Mouse (Mus musculus) C2C12 (cell line): Measurements from ENCODE around the gene Arhgap17. TPM values are rescaled to one million over a fixed set of nuclear protein-coding genes. Genes with fewer than 3 reads are reported as not detected.

Source experiments
- H3K27me3 ChIP-seq: one replicate; pipeline ENCODE4 v1.6.1; 2011; ENCODE audit not compliant: control insufficient read depth, insufficient read depth, insufficient read length
- H3K36me3 ChIP-seq: one replicate; pipeline ENCODE4 v1.6.1; 2011; ENCODE audit not compliant: control insufficient read depth, insufficient read depth
- H3K4me3 ChIP-seq: one replicate; pipeline ENCODE4 v1.5.1; 2011; ENCODE audit warnings: mild to moderate bottlenecking, control low read depth; ENCODE audit not compliant: poor library complexity, insufficient read depth, severe bottlenecking
- H3K79me2 ChIP-seq: one replicate; pipeline ENCODE4 v1.6.1; 2011; ENCODE audit not compliant: control insufficient read depth, insufficient read depth
- H3K79me3 ChIP-seq: one replicate; pipeline ENCODE4 v1.6.1; 2011; ENCODE audit warnings: low read depth, control low read depth
- H3ac ChIP-seq: one replicate; pipeline ENCODE3; 2011; ENCODE audit warnings: low read depth; ENCODE audit not compliant: control insufficient read depth, insufficient read length
- CEBPB ChIP-seq: IDR thresholded peaks from one replicate; pipeline ENCODE4 v1.6.1; 2011; ENCODE audit warnings: low read depth, mild to moderate bottlenecking, control low read depth, moderate library complexity
- CTCF ChIP-seq: IDR thresholded peaks from one replicate; pipeline ENCODE4 v1.5.1; 2011; ENCODE audit not compliant: control insufficient read depth, insufficient read depth, insufficient read length
- FOSL1 ChIP-seq: IDR thresholded peaks from one replicate; pipeline ENCODE4 v1.8.0; 2011; ENCODE audit warnings: mild to moderate bottlenecking, low read length; ENCODE audit not compliant: poor library complexity, insufficient read depth, severe bottlenecking
- MAX ChIP-seq: IDR thresholded peaks from one replicate; pipeline ENCODE4 v1.6.1; 2011; ENCODE audit warnings: mild to moderate bottlenecking, control low read depth
- MYOD1 ChIP-seq: IDR thresholded peaks from one replicate; pipeline ENCODE4 v1.6.1; 2011; ENCODE audit warnings: low read depth; ENCODE audit not compliant: control insufficient read depth, insufficient read length
- MYOG ChIP-seq: IDR thresholded peaks from one replicate; pipeline ENCODE4 v1.6.1; 2011; ENCODE audit not compliant: control insufficient read depth, insufficient read length; ENCODE audit errors: extremely low read depth
- USF1 ChIP-seq: IDR thresholded peaks from one replicate; pipeline ENCODE4 v1.6.1; 2011; ENCODE audit warnings: low read depth, mild to moderate bottlenecking, control low read depth, moderate library complexity
- polyA plus RNA-seq: library from polyadenylated mRNA; unstranded; fragments of >200 nt; fragmentation: generic; extraction: Trizol; gene quantifications from one replicate; pipeline ENCODE4 v1.2.1, GENCODE M21; 2012; ENCODE audit warnings: missing spikeins

Gene Arhgap17
- polyA plus RNA-seq, 1 experiment = 17.3 TPM

DNA sequence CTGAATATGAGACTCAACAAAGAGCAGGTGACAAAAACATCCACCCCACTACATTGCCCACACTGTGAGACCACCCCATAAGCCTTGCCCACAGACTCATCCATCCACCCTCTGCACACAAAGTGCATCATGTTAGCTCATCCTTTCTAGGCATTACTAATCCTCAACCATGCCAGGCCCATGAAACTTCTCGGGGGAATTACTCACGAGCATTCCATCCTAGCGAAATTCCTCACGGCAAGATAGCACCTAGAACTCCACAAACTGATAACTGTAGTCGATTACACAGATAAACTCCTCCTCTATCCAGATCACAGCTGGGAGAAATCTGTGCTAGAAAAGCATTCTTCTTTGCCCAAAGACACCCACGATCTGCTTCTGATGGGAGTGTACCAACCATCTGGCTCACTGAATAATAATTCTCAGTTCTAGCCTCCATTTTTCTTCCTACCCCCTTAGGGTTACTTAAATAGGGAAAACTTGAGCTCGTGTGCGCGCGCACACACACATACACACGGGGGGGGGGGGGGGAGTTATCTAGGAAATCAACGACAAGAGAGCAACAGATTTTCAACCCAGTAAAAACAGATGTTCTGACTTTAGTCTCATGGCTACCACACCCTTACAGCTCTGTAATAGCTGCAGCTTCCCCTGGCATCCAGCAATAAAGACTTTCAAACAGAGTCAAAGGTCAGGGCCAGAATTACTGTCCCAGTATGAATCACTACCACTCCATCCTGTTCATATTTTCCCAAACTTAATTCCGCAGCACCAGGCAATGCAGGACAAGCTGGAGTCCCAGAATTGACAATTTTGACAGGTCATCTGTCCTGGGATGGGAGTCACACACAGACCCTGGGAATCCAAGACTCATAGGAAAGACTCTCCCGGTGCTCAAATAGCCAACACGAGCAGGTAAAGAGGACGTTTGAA lies 2.2 kb downstream of the Arhgap17 start:
- Histone ChIP-seq H3K4me3 (no peak overlapping the region), H3K79me3 (peaks cover 51% of the 10 kb centered on the region), H3K27me3 (no peaks in the 10 kb centered on the region), H3ac (no peak overlapping the region), H3K36me3 (no peaks in the 10 kb centered on the region), H3K79me2 (peaks cover 69% of the 10 kb centered on the region)
- TF ChIP-seq MAX (no peak), USF1 (no peak), CTCF (no peak), CEBPB (no peak), FOSL1 (no peak), MYOG (no peak), MYOD1 (no peak)

DNA sequence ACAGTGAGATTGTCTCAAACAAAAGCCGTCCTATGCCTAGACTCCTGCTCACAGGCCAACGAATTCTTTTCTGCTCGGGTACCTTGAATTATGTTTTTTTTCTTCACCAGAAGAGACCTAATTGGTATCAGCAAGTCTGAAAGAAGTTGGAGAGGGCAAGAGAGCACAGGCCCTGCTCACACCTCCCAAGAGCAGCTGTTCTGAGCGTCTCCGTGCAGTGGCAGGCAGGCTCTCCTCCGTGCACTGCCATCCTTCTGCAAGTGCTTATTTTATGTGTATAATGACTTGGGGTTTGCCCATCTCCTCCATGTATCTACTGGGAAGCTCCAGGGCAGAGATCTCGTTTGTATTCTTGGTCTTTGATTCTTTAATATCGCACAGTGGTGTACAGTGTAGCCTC lies 2.9 kb downstream of the Arhgap17 start:
- Histone ChIP-seq H3ac (no peak overlapping the region), H3K36me3 (no peaks in the 10 kb centered on the region), H3K27me3 (no peaks in the 10 kb centered on the region), H3K4me3 (no peak overlapping the region), H3K79me3 (peaks cover 52% of the 10 kb centered on the region), H3K79me2 (peaks cover 76% of the 10 kb centered on the region)
- TF ChIP-seq USF1 (no peak), MYOG (no peak), CTCF (no peak), MYOD1 (no peak), CEBPB (no peak), MAX (no peak), FOSL1 (no peak)

DNA sequence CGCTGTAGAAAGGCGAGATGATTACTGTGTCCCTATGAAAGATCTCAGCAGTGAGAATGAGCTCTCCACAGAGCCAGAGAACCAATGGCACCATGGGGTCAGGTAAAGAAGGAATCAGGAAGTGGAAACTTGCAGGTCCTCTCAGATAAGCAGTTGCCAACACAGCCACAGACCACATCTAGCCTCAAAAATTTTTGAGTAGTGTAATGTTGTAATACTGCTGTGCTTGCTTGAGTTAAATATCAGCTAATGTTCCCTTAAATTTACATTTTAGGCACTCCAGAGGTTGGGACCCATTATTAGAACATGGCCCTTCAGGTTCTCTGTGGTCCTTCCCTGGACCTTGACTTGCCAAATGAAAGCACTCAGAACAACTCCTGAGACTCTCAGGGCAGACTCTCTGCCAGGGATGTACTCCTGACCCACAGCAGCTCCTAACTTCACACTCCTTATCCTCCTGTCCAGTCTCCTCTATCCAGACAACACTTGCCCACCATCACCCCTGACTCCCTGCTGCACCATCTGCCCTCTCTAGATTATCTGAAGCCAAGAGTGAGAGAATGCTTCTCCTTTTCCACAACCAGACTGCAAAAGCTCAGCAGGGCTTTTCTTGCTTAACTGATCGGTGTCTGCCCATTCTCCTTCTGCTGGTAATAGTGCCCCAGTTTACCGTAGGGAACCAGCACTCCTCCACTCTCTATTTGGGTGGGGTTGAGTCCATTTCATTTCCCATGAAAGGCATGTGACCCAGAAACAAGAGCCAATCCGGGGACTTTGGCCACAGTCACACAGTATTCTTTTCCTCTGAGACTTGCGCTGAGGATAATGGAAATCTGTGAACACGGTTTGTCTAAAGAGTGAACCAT lies 3.6 kb downstream of the Arhgap17 start:
- Histone ChIP-seq H3ac (no peak overlapping the region), H3K4me3 (no peak overlapping the region), H3K36me3 (no peaks in the 10 kb centered on the region), H3K79me2 (peaks cover 83% of the 10 kb centered on the region), H3K27me3 (no peaks in the 10 kb centered on the region), H3K79me3 (peaks cover 57% of the 10 kb centered on the region)
- TF ChIP-seq FOSL1 (no peak), MAX (no peak), MYOG (no peak), MYOD1 (no peak), CEBPB (no peak)

DNA sequence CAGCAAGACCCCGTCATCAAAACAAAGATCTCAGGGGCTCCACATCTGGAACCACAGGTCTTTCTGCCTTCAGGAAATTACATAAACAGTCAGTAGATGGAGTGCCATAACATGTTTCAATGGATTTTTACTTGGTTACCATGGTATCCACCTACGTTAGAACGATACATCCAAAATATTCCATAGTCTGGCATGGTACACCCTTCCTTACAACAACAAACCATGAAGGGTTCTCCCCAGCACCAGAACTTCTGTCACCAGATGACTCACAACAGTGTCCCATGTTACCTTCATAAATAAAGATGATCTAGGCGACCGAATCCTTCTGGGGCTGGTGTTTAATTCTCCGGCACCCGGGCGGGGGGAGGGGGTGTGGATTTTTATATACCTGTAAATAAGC lies 5.7 kb downstream of the Arhgap17 start:
- no peaks in the 10 kb centered on the region for H3K36me3 ChIP-seq
- H3K4me3 ChIP-seq = no peak overlapping the region
- H3K79me2 ChIP-seq = peaks cover 100% of the 10 kb centered on the region
- peaks cover 73% of the 10 kb centered on the region for H3K79me3 ChIP-seq
- no peaks in the 10 kb centered on the region for H3K27me3 ChIP-seq
- H3ac ChIP-seq = no peak overlapping the region
- no peak for TF ChIP-seq MYOG
- TF ChIP-seq MYOD1 = no peak
- TF ChIP-seq MAX = no peak
- TF ChIP-seq FOSL1 = no peak
- no peak for TF ChIP-seq USF1
- no peak for TF ChIP-seq CEBPB
- TF ChIP-seq CTCF = no peak

DNA sequence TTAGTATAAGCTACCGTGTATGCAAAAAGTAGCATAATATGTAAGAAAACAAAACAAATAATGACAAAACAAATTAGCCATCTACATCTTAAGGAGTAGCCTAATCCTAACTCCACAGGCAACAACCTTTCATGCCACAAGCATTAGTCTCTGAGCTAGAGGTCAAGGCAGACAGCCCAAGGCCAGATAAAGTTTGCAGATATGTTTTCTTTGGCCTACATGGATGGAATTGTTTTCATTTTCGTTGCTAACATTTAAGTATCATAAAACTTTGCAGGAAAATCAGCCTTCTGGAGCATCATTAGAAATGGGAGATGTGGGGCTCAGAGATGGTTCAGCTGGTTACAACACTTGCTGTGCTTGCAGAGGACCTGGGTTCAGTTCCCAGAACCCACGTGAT lies 6.9 kb downstream of the Arhgap17 start:
- Histone ChIP-seq H3K36me3 (no peaks in the 10 kb centered on the region), H3K79me2 (peaks cover 100% of the 10 kb centered on the region), H3K79me3 (peaks cover 63% of the 10 kb centered on the region), H3K27me3 (no peaks in the 10 kb centered on the region), H3ac (no peak overlapping the region), H3K4me3 (no peak overlapping the region)
- TF ChIP-seq MAX (no peak), USF1 (no peak), CTCF (no peak), FOSL1 (no peak), CEBPB (no peak), MYOG (no peak), MYOD1 (no peak)
